11 mouse cellular contexts compared by ENCODE assay signal in genomic region chr14:33377211-33377610, GRCm38 (mm10).
"Had no signal": no experiment of that assay in that cellular context is flagged by ENCODE, and none has a peak within 500 bp of the region (broad histone marks: within the 10 kb centered on the region; RNA-seq: fewer than 3 reads in every experiment).

No protein-coding gene starts in this region.

- H3K9ac ChIP-seq: limb, embryonic 15.5 days; liver, embryonic 14.5 days; neural tube, embryonic 12.5 days had no signal

- H3K4me2 ChIP-seq: limb, embryonic 15.5 days; neural tube, embryonic 12.5 days had no signal

- H3K4me3 ChIP-seq: left cerebral cortex, adult 2 months; limb, embryonic 15.5 days; midbrain, embryonic 10.5 days; neural tube, embryonic 12.5 days had no signal

- H3K9me3 ChIP-seq: limb, embryonic 15.5 days; midbrain, embryonic 10.5 days; neural tube, embryonic 12.5 days had no signal

- H3K27me3 ChIP-seq: limb, embryonic 15.5 days; neural tube, embryonic 12.5 days had no signal

- H3K4me1 ChIP-seq: limb, embryonic 15.5 days; midbrain, embryonic 10.5 days; neural tube, embryonic 12.5 days had no signal

- H3K27ac ChIP-seq: left cerebral cortex, adult 2 months; limb, embryonic 15.5 days; liver, embryonic 14.5 days; midbrain, embryonic 10.5 days; neural tube, embryonic 12.5 days had no signal

- DNase-seq: lung, adult 18-20 months; midbrain, embryonic 14.5 days; retina, postnatal 1 day; right cerebral cortex, postnatal 14 days; thymus, postnatal 4 days had no signal

- ATAC-seq: intestine, embryonic 16.5 days had no signal
